In the genomic region with DNA sequence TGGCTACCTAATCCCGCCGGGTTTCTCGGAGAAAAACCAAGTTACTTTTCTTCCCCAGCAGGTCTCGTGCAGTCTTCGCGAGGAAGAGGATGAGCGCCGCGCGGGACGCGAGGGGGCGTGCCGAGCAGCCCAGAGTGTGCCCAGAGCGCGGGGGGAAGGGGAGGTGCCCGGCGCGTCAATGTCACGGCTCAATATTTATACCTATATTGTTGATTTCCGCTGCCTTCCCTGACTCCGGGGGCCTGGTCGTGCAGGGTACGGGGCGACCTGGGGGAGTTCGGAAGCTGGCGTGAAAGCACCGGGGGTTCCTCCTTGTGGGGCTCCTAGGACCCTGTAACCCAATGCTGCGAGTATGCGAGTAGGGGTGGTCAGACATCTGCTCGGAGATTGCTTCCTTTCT, we compare ENCODE assay signal across 9 mouse cellular contexts.
DNase-seq lines count a peak whose midpoint lies in the region; ATAC-seq and TF ChIP-seq lines count a peak whose summit lies in the region.
"Had no signal": no experiment of that assay in that cellular context is flagged by ENCODE, and none has a peak within 500 bp of the region (broad histone marks: within the 10 kb centered on the region; RNA-seq: fewer than 3 reads in every experiment).

No protein-coding gene starts in this region.

- TF ChIP-seq EP300 in ES-Bruce4 (IDR thresholded peaks at IDR 0.05; ENCODE audit: insufficient read depth, low read depth, low read length), result no peak

- ATAC-seq in hindbrain, embryonic 12.5 days (ENCODE audit: low FRiP score), result peak; percentile 56
- no peak for ATAC-seq in liver, embryonic 11.5 days (replicated peaks; ENCODE audit: low FRiP score)
- ATAC-seq in neural tube, embryonic 14.5 days (ENCODE audit: low read depth), result peak; percentile 73

- H3K4me1 ChIP-seq in ES-Bruce4 (ENCODE audit: control insufficient read depth, insufficient read depth, low read length), result no peaks in the 10 kb centered on the region
- H3K4me1 ChIP-seq in hindbrain, embryonic 12.5 days, result peaks cover 22% of the 10 kb centered on the region
- H3K4me1 ChIP-seq in liver, embryonic 11.5 days (replicated peaks; ENCODE audit: control insufficient read depth, insufficient read depth, low read length), result 0 out of 2 replicates have a peak, but pooled peaks cover 4% of the 10 kb centered on the region
- peaks cover 7% of the 10 kb centered on the region for H3K4me1 ChIP-seq in neural tube, embryonic 14.5 days (ENCODE audit: control insufficient read depth, insufficient read depth, low read length)

- H3K9me3 ChIP-seq in ES-Bruce4 (replicated peaks; ENCODE audit: control insufficient read depth, insufficient read depth, low read length, poor library complexity, severe bottlenecking), result peaks cover 4% of the 10 kb centered on the region; the same call in 1 of the 2 replicates
- no peaks in the 10 kb centered on the region for H3K9me3 ChIP-seq in hindbrain, embryonic 12.5 days (replicated peaks)
- H3K9me3 ChIP-seq in liver, embryonic 11.5 days (ENCODE audit: control insufficient read depth, low read length), result no peaks in the 10 kb centered on the region; the same call in 1 of the 2 replicates
- H3K9me3 ChIP-seq in neural tube, embryonic 14.5 days (ENCODE audit: control insufficient read depth, low read length), result no peaks in the 10 kb centered on the region

- no peaks in the 10 kb centered on the region for H3K36me3 ChIP-seq in ES-Bruce4 (ENCODE audit: control insufficient read depth, insufficient read depth, low read length, poor library complexity, severe bottlenecking)
- no peaks in the 10 kb centered on the region for H3K36me3 ChIP-seq in hindbrain, embryonic 12.5 days
- no peaks in the 10 kb centered on the region for H3K36me3 ChIP-seq in liver, embryonic 11.5 days (ENCODE audit: control insufficient read depth, insufficient read depth, low read length)
- H3K36me3 ChIP-seq in neural tube, embryonic 14.5 days (ENCODE audit: control insufficient read depth, insufficient read depth, low read length), result no peaks in the 10 kb centered on the region

- H3K4me3 ChIP-seq in ES-Bruce4 (ENCODE audit: low read depth, low read length), result peak overlapping the region; percentile 37
- H3K4me3 ChIP-seq in hindbrain, embryonic 12.5 days, result peak overlapping the region; percentile 55
- peak overlapping the region; percentile 51 for H3K4me3 ChIP-seq in liver, embryonic 11.5 days (ENCODE audit: low read depth, low read length)
- peak overlapping the region; percentile 42 for H3K4me3 ChIP-seq in neural tube, embryonic 14.5 days (ENCODE audit: low read depth, low read length)

- intact Hi-C loops in gastrocnemius, postnatal 14 days (cut with DNase I; ENCODE audit: low total_unique reads), result no loop called here

- TF ChIP-seq CTCF in ES-Bruce4 (IDR thresholded peaks at IDR 0.05; ENCODE audit: low read depth, low read length), result no peak

- peak; percentile 9 for DNase-seq in gastrocnemius, postnatal 10 days
- no peak for DNase-seq in gastrocnemius, postnatal 14 days
- DNase-seq in embryo, embryonic 11 days, result peak; percentile 52
- DNase-seq in liver, embryonic 11.5 days (ENCODE audit: low spot score), result peak; percentile 32
- no peak for DNase-seq in frontal cortex, postnatal 14 days (ENCODE audit: low spot score in 2 of 2)

- H3K9ac ChIP-seq in ES-Bruce4 (ENCODE audit: low read depth, poor library complexity, severe bottlenecking), result 0 out of 2 replicates have a peak overlapping the region, but pooled peaks have one; percentile 4
- H3K9ac ChIP-seq in hindbrain, embryonic 12.5 days, result peak overlapping the region; percentile 57
- no peak overlapping the region for H3K9ac ChIP-seq in liver, embryonic 11.5 days (ENCODE audit: low read depth, low read length)
- H3K9ac ChIP-seq in neural tube, embryonic 14.5 days (replicated peaks; ENCODE audit: low read depth, low read length), result no peak overlapping the region

- H3K4me2 ChIP-seq in hindbrain, embryonic 12.5 days (replicated peaks), result peak overlapping the region; percentile 99
- peak overlapping the region; percentile 82 for H3K4me2 ChIP-seq in liver, embryonic 11.5 days
- peak overlapping the region; percentile 89 for H3K4me2 ChIP-seq in neural tube, embryonic 14.5 days (ENCODE audit: low read depth, low read length)

- TF ChIP-seq POLR2A in ES-Bruce4 (IDR thresholded peaks at IDR 0.05; ENCODE audit: insufficient read depth, low read length), result no peak

- peaks cover 21% of the 10 kb centered on the region for H3K27me3 ChIP-seq in ES-Bruce4 (ENCODE audit: control insufficient read depth, insufficient read depth, low read length, poor library complexity, severe bottlenecking)
- H3K27me3 ChIP-seq in hindbrain, embryonic 12.5 days, result peaks cover 47% of the 10 kb centered on the region
- H3K27me3 ChIP-seq in liver, embryonic 11.5 days (replicated peaks; ENCODE audit: control insufficient read depth, insufficient read depth, low read length), result peaks cover 41% of the 10 kb centered on the region
- peaks cover 20% of the 10 kb centered on the region for H3K27me3 ChIP-seq in neural tube, embryonic 14.5 days (ENCODE audit: control insufficient read depth, insufficient read depth, low read length)
- H3K27me3 ChIP-seq: CH12.LX had no signal

- WGBS in hindbrain, embryonic 12.5 days, result under 1% methylated on average over 31 of the region's 31 CpGs
- WGBS in liver, embryonic 11.5 days, result under 1% methylated on average over 31 of the region's 31 CpGs
- WGBS in neural tube, embryonic 14.5 days, result 3% methylated on average over 26 of the region's 31 CpGs

- no peak overlapping the region for H3K27ac ChIP-seq in ES-Bruce4 (ENCODE audit: insufficient read depth, low read length)
- H3K27ac ChIP-seq in hindbrain, embryonic 12.5 days, result no peak overlapping the region
- no peak overlapping the region for H3K27ac ChIP-seq in liver, embryonic 11.5 days (ENCODE audit: low read depth, low read length)
- H3K27ac ChIP-seq in neural tube, embryonic 14.5 days (ENCODE audit: low read depth, low read length), result no peak overlapping the region

Comparison
In these comparisons a context has a peak if more than half of its experiments do, and no peak if none do; other contexts are left out.
1. DNase-seq: peak in gastrocnemius, postnatal 10 days (single experiment), embryo, embryonic 11 days (single experiment) and liver, embryonic 11.5 days (single experiment); none in gastrocnemius, postnatal 14 days (single experiment) and frontal cortex, postnatal 14 days (0 of 2).
2. H3K9ac ChIP-seq: peak in ES-Bruce4 (single experiment) and hindbrain, embryonic 12.5 days (single experiment); none in liver, embryonic 11.5 days (single experiment) and neural tube, embryonic 14.5 days (single experiment).
3. Peak in every context shown above with its lines, with median percentiles within 50 percentile points of each other: H3K4me3 ChIP-seq and H3K4me2 ChIP-seq.